Mouse (Mus musculus): ENCODE results near the gene Cog7. TPM values are rescaled to one million over a fixed set of nuclear protein-coding genes. Genes with fewer than 3 reads are reported as not detected.

Gene Cog7
- polyA plus RNA-seq, 1 experiment from 2014 or later: 28.3 TPM

DNA sequence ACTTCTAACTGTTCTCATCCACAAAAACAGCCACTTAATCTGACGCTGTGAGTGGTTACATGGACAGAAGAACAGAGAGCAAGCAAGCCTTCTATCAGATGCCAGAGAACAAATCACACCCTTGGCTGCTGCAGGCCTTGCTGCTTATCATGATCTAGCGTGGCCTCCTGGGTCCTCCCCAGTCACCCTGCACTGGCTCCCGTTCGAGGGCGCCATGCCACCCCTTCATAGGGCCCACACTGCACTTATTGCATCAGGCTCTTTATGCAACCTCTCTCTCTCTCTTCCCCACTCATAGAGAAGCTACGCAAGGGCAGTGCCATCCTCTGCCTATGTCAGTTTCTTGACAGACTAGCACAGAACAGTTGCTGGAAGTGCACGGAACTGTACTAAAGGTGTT, 15.3 kb downstream of the Cog7 start:
- H3K4me1 ChIP-seq (ENCODE audit: control insufficient read depth, insufficient read depth, low read length): no peaks in the 10 kb centered on the region
- 93% methylated on average over 7 of the region's 7 CpGs for WGBS
- no peak overlapping the region for H3K27ac ChIP-seq (ENCODE audit: low read depth, low read length)
- peaks cover 22% of the 10 kb centered on the region; the same call in 1 of the 2 replicates for H3K36me3 ChIP-seq (ENCODE audit: control insufficient read depth, insufficient read depth, low read length)
- H3K9ac ChIP-seq (ENCODE audit: low read depth, low read length): no peak overlapping the region
- no peaks in the 10 kb centered on the region for H3K27me3 ChIP-seq (ENCODE audit: control insufficient read depth, insufficient read depth, low read length)
- no peak overlapping the region for H3K4me3 ChIP-seq (ENCODE audit: low read length)
- no peak overlapping the region for H3K4me2 ChIP-seq (replicated peaks; ENCODE audit: low read depth, low read length)
- no peaks in the 10 kb centered on the region for H3K9me3 ChIP-seq (ENCODE audit: control insufficient read depth, low read length)
- ATAC-seq (ENCODE audit: low FRiP score, low TSS enrichment): no peak

DNA sequence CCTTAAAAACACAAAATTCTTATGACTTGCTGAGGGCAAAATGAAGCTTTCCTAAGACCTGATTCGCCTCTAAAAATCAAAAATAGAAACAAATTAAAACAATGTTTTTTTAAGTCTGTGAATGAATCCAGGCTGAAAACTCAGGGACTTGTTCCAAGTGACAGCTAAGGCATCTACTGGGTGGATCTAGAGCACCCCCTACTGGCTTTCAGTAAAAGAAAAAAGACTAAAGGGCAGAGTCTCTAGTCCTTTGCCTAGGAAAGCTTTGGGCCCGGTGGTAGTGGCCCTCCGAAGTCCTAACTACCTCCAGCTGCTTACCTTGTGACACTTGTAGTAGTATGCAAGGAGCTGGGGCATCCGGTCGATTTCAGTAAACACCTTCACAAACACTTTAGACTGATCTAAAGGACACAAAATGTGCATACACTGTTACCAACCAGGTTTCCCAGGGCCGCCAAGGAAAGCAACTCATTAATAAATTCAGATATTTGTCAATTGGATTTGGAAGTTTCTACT, 17.6 kb downstream of the Cog7 start:
- H3K9me3 ChIP-seq (ENCODE audit: control insufficient read depth, low read length): no peaks in the 10 kb centered on the region
- H3K36me3 ChIP-seq (ENCODE audit: control insufficient read depth, insufficient read depth, low read length): peaks cover 11% of the 10 kb centered on the region; the same call in 1 of the 2 replicates
- H3K27ac ChIP-seq (ENCODE audit: low read depth, low read length): no peak overlapping the region
- no peak overlapping the region for H3K4me2 ChIP-seq (replicated peaks; ENCODE audit: low read depth, low read length)
- no peak for ATAC-seq (ENCODE audit: low FRiP score, low TSS enrichment)
- H3K9ac ChIP-seq (ENCODE audit: low read depth, low read length): no peak overlapping the region
- no peaks in the 10 kb centered on the region for H3K27me3 ChIP-seq (ENCODE audit: control insufficient read depth, insufficient read depth, low read length)
- no peak overlapping the region for H3K4me3 ChIP-seq (ENCODE audit: low read length)
- H3K4me1 ChIP-seq (ENCODE audit: control insufficient read depth, insufficient read depth, low read length): no peaks in the 10 kb centered on the region
- WGBS: 71% methylated on average over 6 of the region's 6 CpGs

DNA sequence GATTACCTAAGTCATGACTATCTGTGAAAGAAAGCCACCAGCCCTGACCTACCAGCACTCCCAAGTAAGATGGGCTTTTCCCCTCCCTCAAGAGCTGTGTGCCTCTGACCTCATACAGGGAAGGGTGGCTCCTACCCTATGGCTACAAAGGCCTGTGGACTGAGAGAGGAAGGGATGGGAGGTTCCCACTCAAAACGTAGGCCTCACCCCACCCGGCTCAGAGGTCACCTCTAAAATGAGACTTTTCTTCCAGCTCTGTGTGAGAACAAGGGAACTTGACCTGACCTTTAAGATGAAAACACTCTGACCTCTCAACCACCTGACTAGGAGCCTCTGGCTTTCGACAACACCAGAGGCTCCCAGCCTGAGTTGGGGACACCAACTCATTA, 18.9 kb downstream of the Cog7 start:
- ATAC-seq (ENCODE audit: low FRiP score, low TSS enrichment): no peak
- WGBS: 80% methylated on average over 3 of the region's 3 CpGs
- Histone ChIP-seq H3K27ac (ENCODE audit: low read depth, low read length) (no peak overlapping the region), H3K9me3 (ENCODE audit: control insufficient read depth, low read length) (no peaks in the 10 kb centered on the region), H3K27me3 (ENCODE audit: control insufficient read depth, insufficient read depth, low read length) (no peaks in the 10 kb centered on the region), H3K9ac (ENCODE audit: low read depth, low read length) (no peak overlapping the region), H3K4me1 (ENCODE audit: control insufficient read depth, insufficient read depth, low read length) (no peaks in the 10 kb centered on the region), H3K4me2 (replicated peaks; ENCODE audit: low read depth, low read length) (no peak overlapping the region), H3K4me3 (ENCODE audit: low read length) (no peak overlapping the region), H3K36me3 (ENCODE audit: control insufficient read depth, insufficient read depth, low read length) (peaks cover 9% of the 10 kb centered on the region; the same call in 1 of the 2 replicates)

DNA sequence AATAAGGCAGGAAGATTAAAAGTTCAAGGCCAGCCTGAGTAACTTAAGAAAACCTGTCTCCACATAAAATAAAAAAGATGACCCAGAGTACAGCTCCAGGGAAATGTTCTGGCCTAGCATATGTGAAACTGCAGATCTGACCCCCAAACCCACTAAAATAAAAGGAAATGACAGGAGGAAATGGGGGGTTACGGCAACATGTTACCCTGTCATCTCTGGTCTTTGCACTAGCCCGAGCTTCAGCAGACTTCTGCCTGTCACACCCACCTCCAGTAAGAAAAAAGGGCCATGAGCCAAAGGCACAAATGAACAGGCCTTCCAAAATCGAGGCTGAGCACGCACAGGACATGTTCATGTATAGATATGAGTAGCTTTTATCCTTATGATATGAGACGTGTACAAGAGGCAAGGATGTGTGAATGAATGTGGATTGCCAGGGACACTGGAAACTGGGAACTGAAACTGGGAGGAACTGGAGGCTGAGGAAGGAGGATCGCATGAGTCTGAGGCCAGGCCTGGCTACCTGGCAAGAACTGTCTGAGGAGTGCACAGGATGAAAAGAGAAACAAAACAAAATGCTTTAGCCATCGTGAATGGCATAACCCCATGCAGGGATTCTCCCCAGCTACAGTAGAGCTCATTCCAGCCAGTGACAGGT, 19.5 kb downstream of the Cog7 start:
- ATAC-seq (ENCODE audit: low FRiP score, low TSS enrichment): no peak
- no peaks in the 10 kb centered on the region for H3K9me3 ChIP-seq (ENCODE audit: control insufficient read depth, low read length)
- H3K4me2 ChIP-seq (replicated peaks; ENCODE audit: low read depth, low read length): no peak overlapping the region
- H3K27me3 ChIP-seq (ENCODE audit: control insufficient read depth, insufficient read depth, low read length): no peaks in the 10 kb centered on the region
- H3K36me3 ChIP-seq (ENCODE audit: control insufficient read depth, insufficient read depth, low read length): peaks cover 9% of the 10 kb centered on the region; the same call in 1 of the 2 replicates
- 81% methylated on average over 7 of the region's 7 CpGs for WGBS
- H3K4me3 ChIP-seq (ENCODE audit: low read length): no peak overlapping the region
- H3K4me1 ChIP-seq (ENCODE audit: control insufficient read depth, insufficient read depth, low read length): no peaks in the 10 kb centered on the region
- no peak overlapping the region for H3K27ac ChIP-seq (ENCODE audit: low read depth, low read length)
- no peak overlapping the region for H3K9ac ChIP-seq (ENCODE audit: low read depth, low read length)

DNA sequence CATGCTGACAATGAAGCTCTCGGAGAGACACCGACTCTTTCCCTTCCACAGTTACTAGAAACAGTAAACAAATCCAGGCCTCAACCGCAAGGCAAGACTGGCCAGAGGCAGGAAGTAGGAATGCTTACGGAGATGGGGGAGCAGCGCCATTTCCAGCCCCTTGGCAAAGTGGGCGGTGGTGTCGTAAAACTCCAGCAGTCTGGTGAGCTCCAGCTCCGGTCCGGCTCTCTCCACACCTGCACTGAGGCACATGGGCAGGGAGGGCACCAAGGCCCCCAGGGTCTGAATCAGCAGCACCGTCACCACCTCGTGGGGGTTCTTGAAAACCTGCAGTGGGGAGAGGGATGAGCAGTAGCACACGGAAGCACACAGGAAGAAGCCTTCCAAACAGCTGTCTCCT, 25.7 kb downstream of the Cog7 start:
- Histone ChIP-seq H3K27ac (ENCODE audit: low read depth, low read length) (no peak overlapping the region), H3K36me3 (ENCODE audit: control insufficient read depth, insufficient read depth, low read length) (peaks cover 7% of the 10 kb centered on the region; the same call in 1 of the 2 replicates), H3K4me3 (ENCODE audit: low read length) (no peak overlapping the region), H3K9ac (ENCODE audit: low read depth, low read length) (0 out of 2 replicates have a peak overlapping the region, but pooled peaks have one; percentile 7), H3K9me3 (ENCODE audit: control insufficient read depth, low read length) (no peaks in the 10 kb centered on the region), H3K27me3 (ENCODE audit: control insufficient read depth, insufficient read depth, low read length) (no peaks in the 10 kb centered on the region), H3K4me1 (ENCODE audit: control insufficient read depth, insufficient read depth, low read length) (no peaks in the 10 kb centered on the region), H3K4me2 (replicated peaks; ENCODE audit: low read depth, low read length) (no peak overlapping the region)
- no peak for ATAC-seq (ENCODE audit: low FRiP score, low TSS enrichment)
- 45% methylated on average over 12 of the region's 12 CpGs for WGBS

DNA sequence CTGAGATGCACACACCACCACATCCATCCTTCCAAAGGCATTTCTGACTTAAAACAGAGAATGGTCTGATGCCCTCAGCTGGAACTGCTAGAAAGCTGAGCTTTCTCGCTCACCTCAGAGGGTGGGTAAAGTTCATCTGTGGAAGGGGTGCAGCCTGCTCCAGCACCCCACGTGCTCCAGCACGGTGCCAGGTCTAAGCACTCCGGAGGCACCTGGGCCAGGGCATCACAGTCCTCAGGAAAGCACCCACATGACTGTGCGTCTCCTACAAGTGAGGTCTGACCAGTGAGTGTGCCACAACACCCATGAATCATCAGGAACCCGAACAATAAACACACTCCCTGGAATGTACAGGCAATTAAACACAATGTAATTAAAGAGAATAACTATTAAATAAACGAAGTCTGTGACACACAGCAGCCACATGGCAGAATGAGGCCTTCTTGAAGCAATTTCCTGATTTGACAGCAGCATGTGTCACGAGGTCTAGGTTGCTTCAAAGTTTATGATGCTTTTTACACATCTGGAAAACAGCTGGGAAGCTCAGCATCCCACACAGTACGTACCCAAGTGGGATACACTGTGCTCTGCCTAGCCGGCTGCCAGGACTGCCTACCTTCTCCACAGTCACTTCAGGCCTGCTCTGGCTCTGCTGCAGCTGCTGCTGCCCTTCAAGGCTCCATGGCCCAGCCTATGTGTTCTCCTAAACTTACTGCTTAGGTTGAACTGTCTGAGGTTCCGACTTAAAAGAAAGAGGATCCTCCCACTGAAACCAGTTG, 26.4 kb downstream of the Cog7 start:
- no peak overlapping the region for H3K4me3 ChIP-seq (ENCODE audit: low read length)
- no peak overlapping the region for H3K27ac ChIP-seq (ENCODE audit: low read depth, low read length)
- no peaks in the 10 kb centered on the region for H3K9me3 ChIP-seq (ENCODE audit: control insufficient read depth, low read length)
- no peak overlapping the region for H3K4me2 ChIP-seq (replicated peaks; ENCODE audit: low read depth, low read length)
- peak; percentile 43; the same call in 1 of the 2 replicates for ATAC-seq (ENCODE audit: low FRiP score, low TSS enrichment)
- 59% methylated on average over 11 of the region's 11 CpGs for WGBS
- H3K4me1 ChIP-seq (ENCODE audit: control insufficient read depth, insufficient read depth, low read length): no peaks in the 10 kb centered on the region
- no peak overlapping the region for H3K9ac ChIP-seq (ENCODE audit: low read depth, low read length)
- no peaks in the 10 kb centered on the region for H3K27me3 ChIP-seq (ENCODE audit: control insufficient read depth, insufficient read depth, low read length)
- peaks cover 7% of the 10 kb centered on the region; the same call in 1 of the 2 replicates for H3K36me3 ChIP-seq (ENCODE audit: control insufficient read depth, insufficient read depth, low read length)

DNA sequence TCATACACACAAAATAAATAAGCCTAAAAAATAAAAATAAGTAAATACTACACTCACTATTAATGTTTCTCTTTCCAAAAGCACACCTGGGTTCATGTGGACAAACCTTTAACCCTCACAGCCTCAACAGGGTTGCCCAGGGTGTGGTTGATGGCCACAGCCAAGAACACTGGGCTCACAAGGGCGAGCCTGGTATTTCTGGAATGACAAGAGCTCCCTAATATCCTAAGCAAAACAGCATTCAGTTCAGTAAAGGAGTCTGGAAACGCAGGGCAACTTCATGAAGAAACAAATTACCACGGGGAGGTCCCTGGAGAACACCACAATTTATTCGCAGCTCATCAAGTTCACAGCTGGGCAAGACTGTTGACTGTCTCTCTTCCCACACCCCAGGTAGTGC, 34.0 kb downstream of the Cog7 start:
- Histone ChIP-seq H3K9me3 (ENCODE audit: control insufficient read depth, low read length) (no peaks in the 10 kb centered on the region), H3K4me2 (replicated peaks; ENCODE audit: low read depth, low read length) (no peak overlapping the region), H3K9ac (ENCODE audit: low read depth, low read length) (no peak overlapping the region), H3K27ac (ENCODE audit: low read depth, low read length) (no peak overlapping the region), H3K27me3 (ENCODE audit: control insufficient read depth, insufficient read depth, low read length) (no peaks in the 10 kb centered on the region), H3K4me1 (ENCODE audit: control insufficient read depth, insufficient read depth, low read length) (no peaks in the 10 kb centered on the region), H3K36me3 (ENCODE audit: control insufficient read depth, insufficient read depth, low read length) (peaks cover 5% of the 10 kb centered on the region; the same call in 1 of the 2 replicates), H3K4me3 (ENCODE audit: low read length) (no peak overlapping the region)
- ATAC-seq (ENCODE audit: low FRiP score, low TSS enrichment): no peak
- 75% methylated on average over 4 of the region's 4 CpGs for WGBS

DNA sequence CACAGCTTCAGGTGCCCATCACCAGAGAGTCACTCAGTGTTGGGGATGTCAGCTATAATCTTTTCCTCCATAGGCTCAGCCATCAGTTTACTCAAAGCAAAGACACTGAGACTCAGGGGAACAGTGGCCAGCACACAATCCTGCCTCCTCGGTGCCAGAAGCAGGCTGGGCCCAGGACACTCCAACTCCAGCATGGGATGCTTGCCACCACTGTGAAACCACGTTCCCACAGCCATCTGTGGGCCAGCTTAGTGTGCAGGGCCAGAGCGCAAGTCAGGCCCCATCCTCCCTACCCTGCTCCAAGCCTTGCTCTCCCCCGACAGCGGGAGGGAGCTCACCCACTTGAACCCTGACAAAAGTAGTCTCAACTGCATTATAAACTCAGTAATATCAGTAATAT, 35.3 kb downstream of the Cog7 start:
- H3K9ac ChIP-seq (ENCODE audit: low read depth, low read length): no peak overlapping the region
- no peak overlapping the region for H3K27ac ChIP-seq (ENCODE audit: low read depth, low read length)
- 0 out of 2 replicates have a peak, but pooled peaks cover under 1% of the 10 kb centered on the region for H3K4me1 ChIP-seq (ENCODE audit: control insufficient read depth, insufficient read depth, low read length)
- no peaks in the 10 kb centered on the region for H3K9me3 ChIP-seq (ENCODE audit: control insufficient read depth, low read length)
- H3K36me3 ChIP-seq (ENCODE audit: control insufficient read depth, insufficient read depth, low read length): peaks cover 5% of the 10 kb centered on the region; the same call in 1 of the 2 replicates
- ATAC-seq (ENCODE audit: low FRiP score, low TSS enrichment): no peak
- 91% methylated on average over 5 of the region's 5 CpGs for WGBS
- no peaks in the 10 kb centered on the region for H3K27me3 ChIP-seq (ENCODE audit: control insufficient read depth, insufficient read depth, low read length)
- H3K4me3 ChIP-seq (ENCODE audit: low read length): no peak overlapping the region
- H3K4me2 ChIP-seq (replicated peaks; ENCODE audit: low read depth, low read length): no peak overlapping the region

DNA sequence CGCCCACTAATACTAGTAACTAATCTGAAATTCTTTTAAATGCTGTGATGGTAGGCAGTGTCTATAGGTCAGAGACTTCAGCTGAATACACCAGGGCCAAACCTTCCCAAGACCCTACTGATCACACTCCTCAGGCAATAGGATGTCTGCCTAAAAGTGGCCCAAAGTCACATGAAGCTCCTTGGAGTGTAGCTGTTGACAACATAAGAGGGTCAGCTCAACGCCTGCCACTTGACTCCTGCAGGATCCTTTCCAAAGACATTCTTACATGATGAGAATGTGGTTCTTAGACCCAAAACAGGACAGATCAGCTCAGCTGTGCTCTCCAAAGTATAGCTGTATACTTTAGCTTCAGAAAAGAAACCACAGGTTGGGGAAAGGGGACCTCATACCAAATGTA, 39.1 kb downstream of the Cog7 start:
- 93% methylated on average over 2 of the region's 2 CpGs for WGBS
- 0 out of 2 replicates have a peak, but pooled peaks cover 10% of the 10 kb centered on the region for H3K4me1 ChIP-seq (ENCODE audit: control insufficient read depth, insufficient read depth, low read length)
- no peaks in the 10 kb centered on the region for H3K9me3 ChIP-seq (ENCODE audit: control insufficient read depth, low read length)
- H3K9ac ChIP-seq (ENCODE audit: low read depth, low read length): no peak overlapping the region
- ATAC-seq (ENCODE audit: low FRiP score, low TSS enrichment): no peak
- H3K4me2 ChIP-seq (replicated peaks; ENCODE audit: low read depth, low read length): no peak overlapping the region
- no peak overlapping the region for H3K4me3 ChIP-seq (ENCODE audit: low read length)
- H3K27me3 ChIP-seq (ENCODE audit: control insufficient read depth, insufficient read depth, low read length): no peaks in the 10 kb centered on the region
- no peak overlapping the region for H3K27ac ChIP-seq (ENCODE audit: low read depth, low read length)
- H3K36me3 ChIP-seq (ENCODE audit: control insufficient read depth, insufficient read depth, low read length): peaks cover 3% of the 10 kb centered on the region; the same call in 1 of the 2 replicates
